Comparison of ENCODE assay signal across 7 mouse cellular contexts in genomic region chr3:96634928-96635879, GRCm38 (mm10). TPM values are rescaled to one million over a fixed set of nuclear protein-coding genes. Genes with fewer than 3 reads are reported as not detected.
A peak's percentile ranks its signal among the peaks of the same experiment; 100 is the strongest.
DNase-seq lines count a peak whose midpoint lies in the region; ATAC-seq and TF ChIP-seq lines count a peak whose summit lies in the region.

TSS of gene Pex11b (plus strand) at chr3:96635376.
TSS of gene Gm42957 (plus strand) at chr3:96635474.

- H3K4me2 ChIP-seq in intestine, postnatal 0 days (replicated peaks; ENCODE audit: low read depth): peak within 1 kb of the TSS; percentile 84
- peak within 1 kb of the TSS; percentile 89 for H3K4me2 ChIP-seq in midbrain, embryonic 12.5 days (replicated peaks)

- peak; percentile 70 for TF ChIP-seq CTCF in intestine, postnatal 0 days (IDR thresholded peaks at IDR 0.05; ENCODE audit: low read depth)
- peak; percentile 24; the same call in 1 of the 2 replicates for TF ChIP-seq CTCF in small intestine, adult 2 months (IDR thresholded peaks at IDR 0.05; ENCODE audit: extremely low read depth, insufficient read length, insufficient replicate concordance, low read depth, low read length)

- peak; percentile 80 for ATAC-seq in intestine, postnatal 0 days
- peak; percentile 85 for ATAC-seq in midbrain, embryonic 12.5 days (ENCODE audit: low FRiP score, low read depth)

- peak; percentile 96 for DNase-seq in adrenal gland, postnatal 10 days
- DNase-seq in embryonic facial prominence, embryonic 10.5 days (ENCODE audit: low spot score): peak; percentile 85
- peak; percentile 49 for DNase-seq in gonadal fat pad, adult 2 months (ENCODE audit: low read depth)
- peak; percentile 82 for DNase-seq in left cerebral cortex, postnatal 4 days

- peak; percentile 49; the same call in 1 of the 2 replicates for TF ChIP-seq POLR2A in small intestine, adult 2 months (IDR thresholded peaks at IDR 0.05; ENCODE audit: low read depth, low read length)

- peak within 1 kb of the TSS; percentile 95 for H3K4me3 ChIP-seq in embryonic facial prominence, embryonic 10.5 days
- peak within 1 kb of the TSS; percentile 85 for H3K4me3 ChIP-seq in intestine, postnatal 0 days (ENCODE audit: low read depth, low read length)
- peak within 1 kb of the TSS; percentile 92 for H3K4me3 ChIP-seq in midbrain, embryonic 12.5 days
- H3K4me3 ChIP-seq in small intestine, adult 2 months (ENCODE audit: low read depth, low read length): peak within 1 kb of the TSS; percentile 92

- intact Hi-C loops in left cerebral cortex, postnatal 4 days (cut with DNase I): loop anchor here (5.0 to 10.0 kb wide), 2 partner anchors 33 to 90 kb away; partner anchors contain the start of gene Lix1l

- WGBS in embryonic facial prominence, embryonic 10.5 days: 2% methylated on average over 60 of the region's 60 CpGs
- WGBS in intestine, postnatal 0 days: 2% methylated on average over 60 of the region's 60 CpGs
- WGBS in midbrain, embryonic 12.5 days: 2% methylated on average over 60 of the region's 60 CpGs
- 3% methylated on average over 60 of the region's 60 CpGs for WGBS in small intestine, adult 2 months

- H3K4me1 ChIP-seq in embryonic facial prominence, embryonic 10.5 days: peaks cover 38% of the 10 kb centered on the region
- no peaks in the 10 kb centered on the region for H3K4me1 ChIP-seq in intestine, postnatal 0 days (replicated peaks; ENCODE audit: control insufficient read depth, insufficient read depth, low read length)
- peaks cover 28% of the 10 kb centered on the region for H3K4me1 ChIP-seq in midbrain, embryonic 12.5 days
- peaks cover 6% of the 10 kb centered on the region; the same call in 1 of the 2 replicates for H3K4me1 ChIP-seq in small intestine, adult 2 months (ENCODE audit: control insufficient read depth, insufficient read depth, insufficient read length, low read length)

- peaks cover 64% of the 10 kb centered on the region for H3K36me3 ChIP-seq in embryonic facial prominence, embryonic 10.5 days (replicated peaks)
- H3K36me3 ChIP-seq in intestine, postnatal 0 days (ENCODE audit: control insufficient read depth, insufficient read depth): peaks cover 27% of the 10 kb centered on the region
- peaks cover 42% of the 10 kb centered on the region for H3K36me3 ChIP-seq in midbrain, embryonic 12.5 days
- peaks cover 21% of the 10 kb centered on the region for H3K36me3 ChIP-seq in small intestine, adult 2 months (ENCODE audit: control insufficient read depth, insufficient read depth, low read length)

- peak within 1 kb of the TSS; percentile 96 for H3K27ac ChIP-seq in embryonic facial prominence, embryonic 10.5 days (replicated peaks)
- peak within 1 kb of the TSS; percentile 78 for H3K27ac ChIP-seq in intestine, postnatal 0 days (ENCODE audit: low read depth, low read length)
- H3K27ac ChIP-seq in midbrain, embryonic 12.5 days (replicated peaks): peak within 1 kb of the TSS; percentile 87
- H3K27ac ChIP-seq in small intestine, adult 2 months (ENCODE audit: insufficient read depth, low read depth, low read length): peak within 1 kb of the TSS; percentile 74

- H3K9me3 ChIP-seq in embryonic facial prominence, embryonic 10.5 days: no peaks in the 10 kb centered on the region
- no peaks in the 10 kb centered on the region for H3K9me3 ChIP-seq in intestine, postnatal 0 days (ENCODE audit: control insufficient read depth)
- H3K9me3 ChIP-seq in midbrain, embryonic 12.5 days: no peaks in the 10 kb centered on the region

- H3K9ac ChIP-seq in intestine, postnatal 0 days (ENCODE audit: low read depth, low read length): peak within 1 kb of the TSS; percentile 90
- H3K9ac ChIP-seq in midbrain, embryonic 12.5 days (replicated peaks): peak within 1 kb of the TSS; percentile 94

- no peaks in the 10 kb centered on the region for H3K27me3 ChIP-seq in embryonic facial prominence, embryonic 10.5 days (replicated peaks; ENCODE audit: low read depth, poor library complexity, severe bottlenecking)
- no peaks in the 10 kb centered on the region for H3K27me3 ChIP-seq in intestine, postnatal 0 days (replicated peaks; ENCODE audit: control insufficient read depth, insufficient read depth, low read length)
- H3K27me3 ChIP-seq in midbrain, embryonic 12.5 days: no peaks in the 10 kb centered on the region
- H3K27me3 ChIP-seq in small intestine, adult 2 months (ENCODE audit: control insufficient read depth, insufficient read depth, low read length): no peaks in the 10 kb centered on the region

RNA-seq across cellular contexts. Expression of gene Pex11b, which starts in this region (rescaled TPM):
- 10 to 100 TPM; 46.7 to 48.4 TPM for total RNA-seq in adrenal gland, postnatal 10 days (2021)
- 41.6 and 41.9 TPM in 2 replicates for polyA plus RNA-seq in embryonic facial prominence, embryonic 10.5 days (2016; fragmentation: Nextera tagmentation; extraction: Ambion mirVana)
- 55.1 and 57.9 TPM in 2 replicates for polyA plus RNA-seq in gonadal fat pad, adult 2 months (2012; rRNA removed)
- 33.2 and 36.8 TPM in 2 replicates for polyA plus RNA-seq in intestine, postnatal 0 days (2015; fragmentation: Nextera tagmentation; extraction: Ambion mirVana)
- 10 to 100 TPM; 43.4 to 44.0 TPM for total RNA-seq in left cerebral cortex, postnatal 4 days (2021)
- 45.2 and 46.5 TPM in 2 replicates for polyA plus RNA-seq in midbrain, embryonic 12.5 days (2016; fragmentation: Nextera tagmentation; extraction: Ambion mirVana)
- polyA plus RNA-seq in small intestine, adult 2 months (2012; rRNA removed): 11.0 and 21.1 TPM in 2 replicates

RNA-seq across cellular contexts. Expression of gene Gm42957, which starts in this region (rescaled TPM):
- total RNA-seq in adrenal gland, postnatal 10 days (2021): under 1 TPM; 0.24 to 0.33 TPM
- polyA plus RNA-seq in embryonic facial prominence, embryonic 10.5 days (2016; fragmentation: Nextera tagmentation; extraction: Ambion mirVana): 0.09 TPM in 2 replicates
- polyA plus RNA-seq in gonadal fat pad, adult 2 months (2012; rRNA removed): 0.09 and 0.10 TPM in 2 replicates
- not detected in 2 replicates for polyA plus RNA-seq in intestine, postnatal 0 days (2015; fragmentation: Nextera tagmentation; extraction: Ambion mirVana)
- under 1 TPM; 0.40 to 0.52 TPM for total RNA-seq in left cerebral cortex, postnatal 4 days (2021)
- 0.08 TPM in 1 of 2 replicates, not detected in the other for polyA plus RNA-seq in midbrain, embryonic 12.5 days (2016; fragmentation: Nextera tagmentation; extraction: Ambion mirVana)
- 0.05 TPM in 1 of 2 replicates, not detected in the other for polyA plus RNA-seq in small intestine, adult 2 months (2012; rRNA removed)

Comparison
In these comparisons a context has a peak if more than half of its experiments do, and no peak if none do; other contexts are left out.
1. Peak in every context shown above with its lines: DNase-seq, ATAC-seq, H3K4me3 ChIP-seq and H3K27ac ChIP-seq.